Mouse (Mus musculus): ENCODE measurements around the gene Kctd12. TPM values are rescaled to one million over a fixed set of nuclear protein-coding genes. Genes with fewer than 3 reads are reported as not detected.

Gene Kctd12
- polyA plus RNA-seq, 1 experiment from 2014 or later: 6.7 TPM

DNA sequence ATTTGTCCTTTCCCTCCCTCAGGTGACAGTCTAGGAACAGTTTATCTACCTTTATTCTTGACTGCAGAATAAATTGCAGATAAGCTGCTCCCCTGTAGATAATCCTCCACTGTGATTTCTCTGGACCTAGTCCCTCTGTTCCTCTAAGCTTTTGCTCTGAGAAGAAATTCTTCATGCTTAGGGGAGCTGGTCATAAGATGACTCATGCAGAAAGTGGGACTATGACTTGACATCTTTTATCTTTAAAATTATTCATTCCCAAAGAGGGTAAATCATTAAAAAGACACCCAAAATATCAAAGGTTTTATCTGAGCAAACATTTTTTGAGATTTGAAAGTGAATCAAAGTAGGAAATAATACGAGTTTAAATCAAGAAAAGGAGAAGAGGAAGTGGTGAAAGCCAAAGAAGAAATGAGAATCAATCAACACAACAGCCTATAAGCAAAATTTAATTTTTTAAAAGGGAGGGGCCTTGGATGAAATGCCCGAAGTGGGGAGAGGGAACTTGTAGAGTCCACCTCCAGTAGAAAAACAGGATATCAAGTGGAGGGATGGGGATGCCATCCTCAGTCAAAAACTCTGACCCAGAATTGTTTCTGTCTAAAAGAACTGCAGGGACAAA is 40.1 kb downstream of the Kctd12 start:
- H3K27me3 ChIP-seq (ENCODE audit: control insufficient read depth, insufficient read depth, low read length): no peaks in the 10 kb centered on the region
- no peaks in the 10 kb centered on the region for H3K4me1 ChIP-seq (ENCODE audit: control insufficient read depth, insufficient read depth, low read length)
- H3K9me3 ChIP-seq (replicated peaks; ENCODE audit: control insufficient read depth, low read length): no peaks in the 10 kb centered on the region
- 57% methylated on average over 2 of the region's 2 CpGs for WGBS
- no peak for ATAC-seq (replicated peaks; ENCODE audit: extremely low read depth, insufficient read depth, low FRiP score)
- H3K4me2 ChIP-seq (ENCODE audit: low read depth, low read length): no peak overlapping the region
- no peak overlapping the region for H3K4me3 ChIP-seq (ENCODE audit: low read length)
- no peaks in the 10 kb centered on the region for H3K36me3 ChIP-seq (ENCODE audit: control insufficient read depth, insufficient read depth)
- no peak overlapping the region for H3K27ac ChIP-seq (ENCODE audit: low read length)
- no peak overlapping the region for H3K9ac ChIP-seq (ENCODE audit: low read length)

DNA sequence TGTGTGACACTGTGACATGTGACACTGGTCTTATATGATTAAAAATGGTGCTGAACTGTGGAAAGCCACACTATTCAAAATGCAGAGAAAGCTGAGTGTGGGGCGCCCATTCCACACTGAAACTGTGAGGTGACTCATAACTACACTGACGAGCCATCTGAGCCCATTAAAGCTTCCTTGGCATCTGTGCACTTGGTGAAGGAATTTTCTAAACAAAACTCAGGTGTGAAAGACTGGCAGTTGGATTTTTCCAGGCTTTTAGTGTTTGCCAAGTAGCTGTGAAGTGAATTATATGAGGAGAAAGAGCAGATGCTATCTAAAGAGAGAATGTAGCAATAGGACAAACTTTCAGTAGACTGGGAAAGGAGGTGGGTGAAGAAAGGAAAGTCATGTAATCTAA is 47.6 kb downstream of the Kctd12 start:
- Histone ChIP-seq H3K4me1 (ENCODE audit: control insufficient read depth, insufficient read depth, low read length) (no peaks in the 10 kb centered on the region), H3K9me3 (replicated peaks; ENCODE audit: control insufficient read depth, low read length) (no peaks in the 10 kb centered on the region), H3K27ac (ENCODE audit: low read length) (no peak overlapping the region), H3K36me3 (ENCODE audit: control insufficient read depth, insufficient read depth) (no peaks in the 10 kb centered on the region), H3K4me3 (ENCODE audit: low read length) (no peak overlapping the region), H3K9ac (ENCODE audit: low read length) (no peak overlapping the region), H3K27me3 (ENCODE audit: control insufficient read depth, insufficient read depth, low read length) (no peaks in the 10 kb centered on the region), H3K4me2 (ENCODE audit: low read depth, low read length) (no peak overlapping the region)
- WGBS: 70% methylated on average over 2 of the region's 2 CpGs
- no peak for ATAC-seq (replicated peaks; ENCODE audit: extremely low read depth, insufficient read depth, low FRiP score)

GRCm38 (mm10) chr14:102930933-102931332 is 51.5 kb downstream of the Kctd12 start:
- no peaks in the 10 kb centered on the region for H3K4me1 ChIP-seq (ENCODE audit: control insufficient read depth, insufficient read depth, low read length)
- H3K9me3 ChIP-seq (replicated peaks; ENCODE audit: control insufficient read depth, low read length): no peaks in the 10 kb centered on the region
- H3K4me3 ChIP-seq (ENCODE audit: low read length): no peak overlapping the region
- ATAC-seq (replicated peaks; ENCODE audit: extremely low read depth, insufficient read depth, low FRiP score): no peak
- H3K4me2 ChIP-seq (ENCODE audit: low read depth, low read length): no peak overlapping the region
- H3K9ac ChIP-seq (ENCODE audit: low read length): no peak overlapping the region
- H3K36me3 ChIP-seq (ENCODE audit: control insufficient read depth, insufficient read depth): no peaks in the 10 kb centered on the region
- H3K27me3 ChIP-seq (ENCODE audit: control insufficient read depth, insufficient read depth, low read length): no peaks in the 10 kb centered on the region
- WGBS: 48% methylated on average over 1 of the region's 1 CpGs
- no peak overlapping the region for H3K27ac ChIP-seq (ENCODE audit: low read length)

DNA sequence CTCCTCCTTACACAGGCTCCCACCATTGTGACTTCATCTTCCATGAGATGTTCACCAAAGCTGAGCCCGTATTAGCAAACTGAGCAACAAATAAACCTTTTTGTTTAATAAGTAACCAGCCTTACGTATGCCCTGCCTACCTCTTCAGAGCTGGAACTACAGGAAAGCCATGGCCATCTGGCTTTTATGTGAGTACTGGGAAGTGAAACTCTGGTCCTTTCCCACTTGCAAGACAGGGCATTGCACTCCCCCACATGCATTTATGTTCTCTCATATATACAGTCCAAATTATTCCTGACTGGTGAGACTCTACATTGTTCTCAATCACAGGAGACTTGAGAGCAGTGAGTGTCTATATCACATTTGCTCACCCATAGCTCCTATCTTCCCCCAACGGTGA is 52.9 kb downstream of the Kctd12 start:
- 70% methylated on average over 3 of the region's 3 CpGs for WGBS
- Histone ChIP-seq H3K27me3 (ENCODE audit: control insufficient read depth, insufficient read depth, low read length) (no peaks in the 10 kb centered on the region), H3K9me3 (replicated peaks; ENCODE audit: control insufficient read depth, low read length) (no peaks in the 10 kb centered on the region), H3K36me3 (ENCODE audit: control insufficient read depth, insufficient read depth) (no peaks in the 10 kb centered on the region), H3K4me1 (ENCODE audit: control insufficient read depth, insufficient read depth, low read length) (no peaks in the 10 kb centered on the region), H3K9ac (ENCODE audit: low read length) (no peak overlapping the region), H3K4me3 (ENCODE audit: low read length) (no peak overlapping the region), H3K27ac (ENCODE audit: low read length) (no peak overlapping the region), H3K4me2 (ENCODE audit: low read depth, low read length) (no peak overlapping the region)
- no peak for ATAC-seq (replicated peaks; ENCODE audit: extremely low read depth, insufficient read depth, low FRiP score)

GRCm38 (mm10) chr14:102927847-102928466 is 54.5 kb downstream of the Kctd12 start:
- Histone ChIP-seq H3K4me3 (ENCODE audit: low read length) (no peak overlapping the region), H3K27ac (ENCODE audit: low read length) (no peak overlapping the region), H3K9ac (ENCODE audit: low read length) (no peak overlapping the region), H3K27me3 (ENCODE audit: control insufficient read depth, insufficient read depth, low read length) (no peaks in the 10 kb centered on the region), H3K36me3 (ENCODE audit: control insufficient read depth, insufficient read depth) (no peaks in the 10 kb centered on the region), H3K9me3 (replicated peaks; ENCODE audit: control insufficient read depth, low read length) (no peaks in the 10 kb centered on the region), H3K4me2 (ENCODE audit: low read depth, low read length) (no peak overlapping the region), H3K4me1 (ENCODE audit: control insufficient read depth, insufficient read depth, low read length) (no peaks in the 10 kb centered on the region)
- WGBS: 80% methylated on average over 5 of the region's 5 CpGs
- ATAC-seq (replicated peaks; ENCODE audit: extremely low read depth, insufficient read depth, low FRiP score): no peak

Small RNA genes lying within 50 kb of the gene (microRNA-seq; reads per million reads assigned to microRNA genes)
- gene Mir5130: 1.4 reads per million

Other genes starting within 250 kb of the Kctd12 start
- gene Acod1, start 64.3 kb upstream of the Kctd12 start, polyA plus RNA-seq (2015; fragmentation: Nextera tagmentation; extraction: Ambion mirVana): 0.07 TPM in 1 of 2 replicates, not detected in the other
- gene Cln5, start 87.6 kb upstream of the Kctd12 start, polyA plus RNA-seq (2015; fragmentation: Nextera tagmentation; extraction: Ambion mirVana): 27.6 and 27.7 TPM in 2 replicates
- gene Fbxl3, start 116.9 kb upstream of the Kctd12 start, polyA plus RNA-seq (2015; fragmentation: Nextera tagmentation; extraction: Ambion mirVana): 18.0 and 19.0 TPM in 2 replicates